Mouse (Mus musculus): Measurements from ENCODE around the gene Ptrh1. TPM values are rescaled to one million over a fixed set of nuclear protein-coding genes. Genes with fewer than 3 reads are reported as not detected.

Gene Ptrh1
- total RNA-seq, 2 experiments from 2014 or later = 8.4 to 10.3 TPM

DNA sequence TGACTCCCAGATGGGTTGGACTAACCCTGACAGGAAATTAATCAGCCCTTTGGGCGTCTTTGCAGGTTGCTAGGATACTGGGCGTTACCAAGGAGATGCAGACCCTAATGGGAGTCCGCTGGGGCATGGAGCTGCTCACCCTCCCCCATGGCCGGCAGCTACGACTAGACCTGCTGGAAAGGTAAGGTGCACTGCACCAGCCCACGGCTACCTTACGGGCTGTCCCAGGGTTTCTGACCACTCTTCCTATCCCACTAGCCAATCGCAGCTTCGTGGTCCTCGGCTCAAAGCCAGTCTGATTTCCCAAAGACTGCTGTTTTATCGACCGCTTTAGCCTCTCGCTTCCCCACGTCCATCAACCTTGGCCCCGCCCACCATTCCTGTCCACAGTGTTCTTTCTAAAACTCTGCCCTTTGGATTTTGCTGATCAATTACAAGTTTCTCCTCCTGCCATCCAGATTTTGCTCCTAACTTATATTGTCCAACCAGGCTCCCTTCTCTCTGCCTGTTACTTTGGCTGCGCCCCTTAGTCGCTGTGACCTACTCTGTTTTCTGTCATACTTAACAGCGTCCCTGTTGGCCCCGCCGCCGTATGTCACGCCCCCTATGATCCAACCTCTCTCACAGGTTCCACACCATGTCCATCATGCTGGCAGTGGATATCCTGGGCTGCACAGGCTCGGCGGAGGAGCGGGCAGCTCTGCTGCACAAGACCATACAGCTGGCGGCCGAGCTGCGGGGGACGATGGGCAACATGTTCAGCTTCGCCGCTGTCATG lies 24.5 kb upstream of the Ptrh1 start:
- no peak for DNase-seq (ENCODE audit: extremely low spot score in 1 of 2, low spot score in 2 of 2)
- intact Hi-C loops (cut with DNase I) = no loop called here

DNA sequence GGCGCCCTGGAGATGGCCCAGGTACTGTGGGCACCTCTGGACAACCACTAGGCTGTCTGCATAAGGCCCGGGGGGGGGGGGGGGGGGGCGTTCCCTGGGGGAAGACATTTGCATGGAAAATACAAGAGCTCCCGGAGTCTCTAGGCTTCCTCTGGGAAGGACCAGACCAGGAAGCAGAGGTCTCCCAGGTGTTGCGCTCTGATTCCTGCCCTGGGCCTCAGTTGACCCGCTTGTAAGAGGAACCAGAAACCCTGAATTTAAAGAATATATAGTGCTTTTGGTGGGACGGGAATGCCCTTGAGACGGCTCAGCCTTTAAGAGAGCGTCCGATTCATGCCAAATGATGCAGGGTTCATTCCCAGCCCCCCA lies 23.9 kb upstream of the Ptrh1 start:
- no peak for DNase-seq (ENCODE audit: extremely low spot score in 1 of 2, low spot score in 2 of 2)
- intact Hi-C loops (cut with DNase I) = no loop called here

DNA sequence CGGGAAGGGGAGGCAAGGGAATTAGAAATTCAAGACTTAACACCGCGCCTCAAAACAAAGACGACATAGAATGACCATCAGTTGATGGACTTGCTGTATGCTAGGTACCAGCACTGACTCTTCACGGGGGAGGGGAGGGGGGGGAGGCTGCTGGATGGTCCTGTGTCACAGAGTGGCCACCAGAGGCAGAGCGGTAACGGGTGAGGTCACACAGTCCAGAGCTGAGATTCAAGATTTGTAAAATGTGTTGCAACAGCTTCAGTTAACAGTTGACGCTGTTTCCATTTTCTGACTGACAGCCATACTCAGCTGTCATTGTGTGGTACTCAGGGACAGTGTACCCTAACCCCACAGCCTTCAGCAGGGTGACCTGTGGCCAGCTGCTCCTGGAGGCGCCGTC lies 23.4 kb upstream of the Ptrh1 start:
- intact Hi-C loops (cut with DNase I) = no loop called here
- no peak for DNase-seq (ENCODE audit: extremely low spot score in 1 of 2, low spot score in 2 of 2)

DNA sequence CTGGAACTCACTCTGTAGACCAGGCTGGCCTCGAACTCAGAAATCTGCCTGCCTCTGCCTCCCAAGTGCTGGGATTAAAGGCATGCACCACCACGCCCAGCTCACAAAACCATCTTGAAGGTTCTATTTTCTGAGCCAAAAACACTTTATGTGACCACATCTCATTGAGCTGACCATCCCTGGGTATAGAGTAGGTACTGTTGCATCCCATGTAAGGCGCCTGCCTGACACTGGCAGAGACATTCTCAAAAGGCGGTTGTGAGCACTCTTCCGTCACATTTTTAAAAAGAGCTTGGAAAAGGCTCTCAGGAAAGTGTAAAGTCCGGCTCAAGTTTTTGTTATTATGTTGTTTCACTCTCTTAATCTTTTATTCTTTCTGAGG lies 18.9 kb upstream of the Ptrh1 start:
- intact Hi-C loops (cut with DNase I) = loop anchor here (1.0 kb wide), 1 partner anchor 43 kb away; the partner anchor contains the start of gene Cdk9
- no peak for DNase-seq (ENCODE audit: extremely low spot score in 1 of 2, low spot score in 2 of 2)

DNA sequence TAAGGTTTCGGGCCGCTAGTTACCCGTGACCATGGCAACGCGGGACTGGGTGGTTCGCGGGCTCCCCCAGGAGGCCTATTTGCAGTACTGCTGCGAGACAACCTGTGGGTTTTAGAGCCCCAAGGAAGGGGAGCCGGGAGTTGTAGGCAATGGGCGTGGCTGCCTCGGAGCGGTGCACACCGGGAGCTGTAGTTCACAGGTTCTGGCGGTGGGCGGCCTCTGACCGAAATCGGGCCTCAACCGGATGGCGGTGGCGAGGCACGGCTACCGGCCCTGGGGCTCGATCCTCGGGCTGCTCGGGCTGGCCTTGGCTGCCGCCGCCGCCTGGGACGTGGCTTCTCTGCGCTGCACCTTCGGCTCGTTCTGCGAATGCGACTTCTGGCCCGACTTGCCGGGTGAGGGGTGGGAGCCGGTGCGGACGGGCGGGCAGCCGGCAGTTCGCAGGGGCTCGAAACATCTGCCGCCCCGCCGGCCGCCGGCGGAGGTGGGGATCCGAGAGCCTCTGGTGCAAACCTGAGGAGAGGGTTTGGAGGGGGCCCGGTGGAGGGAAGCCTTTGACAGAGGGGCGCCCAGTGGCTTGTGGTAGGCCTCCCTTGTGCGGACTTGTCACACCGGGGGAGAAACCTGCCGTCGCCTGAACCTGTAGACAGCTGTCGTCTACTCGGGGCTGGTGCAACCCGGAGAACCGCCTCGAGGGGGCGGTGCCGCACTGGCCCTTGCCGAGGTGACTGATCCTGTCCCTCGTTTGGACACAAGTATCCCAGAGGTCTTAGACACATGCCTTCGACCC lies 18.3 kb upstream of the Ptrh1 start, which contains the start of gene Tor2a:
TSS of gene Tor2a (plus strand) at position 179 of the 790 bp plus-strand sequence.
- peak; percentile 96 to 98 for DNase-seq (ENCODE audit: extremely low spot score in 1 of 2, low spot score in 2 of 2)
- intact Hi-C loops (cut with DNase I) = loop anchor here (1.0 kb wide), 1 partner anchor 44 kb away; the partner anchor contains the start of gene Cdk9

DNA sequence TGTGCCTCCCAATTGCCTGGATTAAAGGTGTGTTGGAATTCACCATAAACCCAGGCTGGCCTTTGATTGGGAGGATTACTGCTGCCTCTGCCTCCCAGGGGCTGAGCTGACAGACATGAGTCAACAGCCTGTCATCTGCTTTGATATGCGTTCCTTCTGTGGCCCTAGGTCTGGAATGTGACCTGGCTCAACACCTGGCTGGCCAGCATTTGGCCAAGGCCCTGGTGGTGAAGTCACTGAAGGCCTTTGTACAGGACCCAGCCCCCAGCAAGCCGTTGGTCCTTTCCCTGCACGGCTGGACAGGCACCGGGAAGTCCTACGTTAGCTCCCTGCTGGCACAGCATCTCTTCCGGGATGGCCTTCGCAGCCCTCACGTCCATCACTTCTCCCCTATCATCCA lies 17.1 kb upstream of the Ptrh1 start:
- no peak for DNase-seq (ENCODE audit: extremely low spot score in 1 of 2, low spot score in 2 of 2)
- intact Hi-C loops (cut with DNase I) = no loop called here

DNA sequence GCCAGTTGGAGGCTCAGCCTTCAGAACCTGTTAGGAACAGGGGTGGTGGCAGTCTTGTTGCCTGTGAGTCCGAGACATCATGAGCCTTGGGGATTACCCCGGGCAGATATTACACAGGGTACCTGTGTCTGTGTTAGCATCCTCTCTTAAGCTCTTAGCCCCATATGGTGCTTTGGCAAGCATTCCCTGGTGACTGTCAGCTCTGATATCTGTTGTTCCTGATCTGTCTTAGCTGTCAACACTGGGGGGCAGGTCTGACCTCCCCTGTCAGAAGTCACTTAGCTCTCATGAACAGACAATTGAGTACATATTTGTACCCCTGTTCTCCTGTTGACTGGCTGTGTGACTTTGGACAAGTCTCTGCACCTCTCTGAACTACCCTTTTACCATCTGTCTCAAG lies 16.6 kb upstream of the Ptrh1 start:
- intact Hi-C loops (cut with DNase I) = no loop called here
- no peak for DNase-seq (ENCODE audit: extremely low spot score in 1 of 2, low spot score in 2 of 2)

DNA sequence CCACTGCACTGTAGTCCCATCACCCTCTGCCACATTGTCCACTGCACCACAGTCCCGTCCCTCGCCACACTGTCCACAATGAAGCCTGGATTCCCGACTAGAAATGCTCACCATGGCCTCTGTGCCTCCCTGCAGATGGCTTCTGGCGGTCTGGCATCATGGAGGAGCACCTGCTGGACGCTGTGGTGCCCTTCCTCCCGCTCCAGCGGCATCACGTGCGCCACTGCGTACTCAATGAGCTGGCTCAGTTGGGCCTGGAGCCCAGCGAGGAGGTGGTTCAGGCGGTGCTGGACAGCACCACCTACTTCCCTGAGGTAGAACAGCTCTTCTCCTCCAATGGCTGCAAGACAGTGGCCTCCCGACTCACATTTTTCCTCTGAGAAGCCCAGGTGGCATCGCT lies 14.2 kb upstream of the Ptrh1 start:
- no peak for DNase-seq (ENCODE audit: extremely low spot score in 1 of 2, low spot score in 2 of 2)
- intact Hi-C loops (cut with DNase I) = no loop called here

DNA sequence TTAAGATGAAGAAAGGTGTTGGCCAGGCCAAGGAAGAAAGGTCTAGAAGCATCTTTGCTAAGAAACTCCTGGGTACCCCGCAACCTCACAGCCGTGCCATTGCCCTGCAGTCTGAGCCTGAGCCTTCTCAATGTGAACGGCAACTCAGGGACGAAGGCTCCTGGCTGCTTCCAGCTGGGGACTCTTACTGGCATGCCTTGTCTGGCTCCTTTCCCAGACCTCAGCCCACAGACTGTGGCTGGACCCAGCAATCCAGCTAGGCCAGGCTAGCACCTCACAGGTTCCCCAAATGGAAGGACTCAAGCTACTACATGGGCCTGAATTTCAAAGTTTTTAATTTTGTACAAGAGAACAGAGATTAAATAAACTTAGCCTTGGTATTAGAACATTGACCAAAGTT lies 13.7 kb upstream of the Ptrh1 start:
- intact Hi-C loops (cut with DNase I) = no loop called here
- no peak for DNase-seq (ENCODE audit: extremely low spot score in 1 of 2, low spot score in 2 of 2)

DNA sequence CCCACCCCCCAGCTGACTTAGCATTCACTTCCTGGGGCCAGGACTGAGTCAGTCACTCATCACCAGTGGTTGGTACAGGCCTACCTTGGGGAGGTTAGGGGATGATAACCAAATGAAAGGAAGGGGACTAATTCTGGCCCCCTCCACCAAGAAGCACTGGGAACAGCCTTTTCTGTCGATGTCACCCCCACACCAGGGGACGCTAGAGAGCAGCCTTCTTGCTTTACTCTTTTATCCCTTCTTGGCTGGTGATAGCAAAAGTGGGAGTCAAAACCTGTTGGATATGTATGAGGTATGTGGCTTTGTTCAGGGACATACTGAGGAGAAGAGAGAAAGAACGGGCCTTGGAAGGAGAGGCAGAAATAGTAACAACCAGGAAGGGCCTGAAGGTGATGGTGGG lies 12.2 kb upstream of the Ptrh1 start:
- intact Hi-C loops (cut with DNase I) = no loop called here
- DNase-seq (ENCODE audit: extremely low spot score in 1 of 2, low spot score in 2 of 2) = no peak

DNA sequence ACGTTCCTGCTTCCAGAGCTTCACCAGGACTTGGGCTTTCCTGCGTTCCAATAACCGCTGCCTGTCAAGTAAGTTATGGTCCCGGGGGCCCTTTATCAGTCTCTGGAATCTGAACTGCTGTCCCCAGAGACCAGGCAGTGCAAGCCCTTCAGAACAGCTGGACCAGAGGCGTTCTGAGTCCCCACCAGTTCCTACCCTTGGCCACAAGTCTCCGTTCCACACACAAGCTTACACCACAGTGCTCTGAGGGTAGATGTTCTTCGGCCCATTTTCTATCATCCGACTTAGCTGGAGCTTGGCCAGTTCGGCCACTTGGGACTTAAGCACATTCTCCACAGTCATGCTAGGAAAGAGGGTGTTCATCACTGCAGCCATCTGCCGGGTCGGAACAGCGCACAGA lies 8.3 kb upstream of the Ptrh1 start:
- peak in 1 of 2 experiments; percentile 43 for DNase-seq (ENCODE audit: extremely low spot score in 1 of 2, low spot score in 2 of 2)
- intact Hi-C loops (cut with DNase I) = no loop called here

DNA sequence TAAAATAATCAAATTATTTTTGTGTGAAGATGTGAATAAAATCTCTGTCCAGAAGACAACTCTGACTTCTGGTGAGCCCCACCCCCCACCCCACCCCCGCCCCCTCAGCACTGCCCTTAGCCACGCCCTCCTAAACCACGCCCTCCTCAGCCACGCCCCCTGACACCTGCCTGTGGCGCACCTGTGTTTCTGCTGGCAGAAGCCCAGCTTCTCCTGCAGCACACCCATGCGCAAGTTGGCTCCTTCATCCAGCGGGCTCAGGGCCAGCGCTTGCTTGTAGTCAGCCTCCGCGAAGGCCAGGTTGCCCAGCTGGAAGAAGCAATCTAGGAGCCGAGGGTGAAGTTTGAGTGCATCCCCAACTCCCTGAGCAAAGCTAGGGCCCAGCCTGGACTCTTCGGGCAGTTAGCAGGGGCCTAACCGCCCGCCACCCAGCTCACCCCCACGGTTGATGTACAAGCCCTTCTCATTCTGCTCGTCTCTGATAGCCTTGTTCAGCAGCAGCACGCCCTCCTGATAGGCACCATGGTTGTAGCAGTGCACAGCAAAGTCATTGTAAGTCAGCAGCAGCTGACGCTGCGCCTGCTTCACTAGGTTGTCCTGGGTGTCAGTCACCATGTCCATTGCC lies 6.8 kb upstream of the Ptrh1 start:
- DNase-seq (ENCODE audit: extremely low spot score in 1 of 2, low spot score in 2 of 2) = peak in 1 of 2 experiments; percentile 59
- intact Hi-C loops (cut with DNase I) = no loop called here

DNA sequence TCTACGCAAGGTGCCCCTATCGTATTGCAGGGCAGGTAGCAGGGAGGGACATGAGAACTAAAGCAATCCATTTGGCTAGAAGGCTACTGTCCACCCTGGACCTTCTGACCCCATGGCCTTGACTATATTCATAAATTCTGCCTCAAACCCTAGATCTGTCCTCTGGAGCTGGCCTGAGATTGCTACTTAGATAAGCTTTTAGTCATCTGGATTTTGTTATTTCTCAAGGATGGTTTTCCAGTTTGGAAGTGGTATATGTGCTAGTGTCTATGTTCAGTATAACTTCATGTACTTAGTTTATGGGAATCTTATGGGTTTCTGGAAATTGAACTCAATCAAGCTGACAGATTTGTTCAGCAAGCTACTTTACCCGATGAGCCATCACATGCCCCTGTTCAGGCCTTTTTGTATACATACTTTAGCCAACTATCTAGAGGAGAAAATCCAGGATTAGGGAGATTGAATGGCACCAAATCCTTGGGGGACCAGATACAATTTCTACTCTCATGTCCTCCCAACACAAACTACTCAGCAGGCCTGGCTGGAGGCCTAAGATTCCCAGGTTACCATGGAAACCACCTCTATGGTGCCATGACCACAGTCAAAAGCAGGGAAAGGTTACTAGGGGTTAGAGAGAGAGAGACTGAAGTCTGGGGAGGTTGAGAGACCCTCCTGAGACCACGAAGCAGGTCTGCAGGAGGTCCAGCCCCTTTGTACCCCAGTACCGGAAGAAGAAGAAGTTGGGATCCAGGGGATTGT lies 6.1 kb upstream of the Ptrh1 start:
- DNase-seq (ENCODE audit: extremely low spot score in 1 of 2, low spot score in 2 of 2) = no peak
- intact Hi-C loops (cut with DNase I) = no loop called here

DNA sequence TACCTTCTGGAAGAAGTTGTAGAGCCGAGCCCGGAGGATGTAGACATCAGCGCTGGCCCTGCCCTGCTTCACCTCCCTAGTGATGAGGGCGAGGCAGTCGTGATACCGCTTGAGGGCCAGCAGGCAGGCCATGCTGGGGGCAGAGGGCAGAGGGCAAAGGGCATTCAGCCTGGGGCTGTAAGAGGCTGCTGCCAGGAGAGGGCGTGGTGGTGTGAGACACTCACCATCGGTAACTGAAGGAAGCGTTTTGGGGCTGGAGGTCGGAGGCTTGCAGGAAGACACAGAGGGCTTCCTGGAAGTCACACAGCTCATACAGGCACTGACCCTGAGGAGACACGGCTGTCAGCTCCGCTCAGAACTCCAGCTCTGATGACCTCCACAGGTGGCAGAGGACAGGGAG lies 3.7 kb upstream of the Ptrh1 start:
- DNase-seq (ENCODE audit: extremely low spot score in 1 of 2, low spot score in 2 of 2) = no peak
- intact Hi-C loops (cut with DNase I) = no loop called here

DNA sequence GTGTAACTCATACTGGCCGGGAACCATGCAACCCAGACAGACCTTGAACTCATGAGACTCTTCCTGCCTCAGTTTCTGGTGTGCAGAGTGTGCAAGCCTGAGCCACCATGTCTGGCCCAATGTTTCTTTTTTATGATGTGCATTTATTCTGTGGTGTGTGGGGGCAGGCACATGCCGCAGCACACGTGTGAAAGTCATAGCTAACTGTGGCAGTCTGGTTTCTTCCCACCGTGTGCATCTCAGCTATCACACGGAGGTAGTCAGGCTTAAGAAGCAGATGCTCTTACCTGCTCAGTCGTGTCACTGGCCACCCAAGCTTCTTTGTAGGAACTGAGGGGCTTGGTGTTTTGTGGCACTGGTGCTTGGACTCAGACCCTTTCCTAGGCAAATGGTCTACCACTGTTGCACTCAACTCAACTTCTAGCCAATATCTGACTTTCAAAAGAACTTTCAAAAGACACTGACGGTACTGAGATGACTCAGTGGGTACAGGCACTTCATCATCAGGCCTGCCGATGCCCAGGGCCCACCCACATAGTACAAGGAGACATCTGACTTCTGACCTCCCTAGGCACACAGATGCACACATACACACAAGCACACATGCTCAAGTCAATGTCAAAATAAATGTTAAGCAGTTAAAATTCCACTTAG lies 2.8 kb upstream of the Ptrh1 start:
- no peak for DNase-seq (ENCODE audit: extremely low spot score in 1 of 2, low spot score in 2 of 2)

DNA sequence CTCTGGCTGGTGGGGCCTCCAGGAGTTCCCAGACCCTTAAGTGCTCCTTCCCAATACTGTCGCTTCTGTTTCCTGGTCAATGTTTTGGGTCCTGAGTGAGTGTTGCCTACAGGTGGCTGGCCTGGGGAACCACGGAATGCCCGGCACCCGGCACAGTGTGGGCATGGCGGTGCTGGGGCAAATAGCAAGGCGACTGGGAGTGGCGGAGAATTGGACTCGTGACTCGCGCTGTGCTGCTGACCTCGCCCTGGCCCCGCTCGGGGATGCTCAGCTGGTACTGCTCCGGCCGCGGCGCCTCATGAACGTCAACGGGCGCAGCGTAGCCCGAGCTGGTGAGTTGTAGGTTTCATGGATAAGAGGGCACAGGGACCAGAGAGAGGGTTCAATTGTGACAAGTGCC lies 606 bp downstream of the Ptrh1 start:
- no peak for DNase-seq (ENCODE audit: extremely low spot score in 1 of 2, low spot score in 2 of 2)
- intact Hi-C loops (cut with DNase I) = no loop called here

More for the DNA sequence above, 2.8 kb upstream of the Ptrh1 start:
- intact Hi-C loops (cut with DNase I) = no loop called here

DNA sequence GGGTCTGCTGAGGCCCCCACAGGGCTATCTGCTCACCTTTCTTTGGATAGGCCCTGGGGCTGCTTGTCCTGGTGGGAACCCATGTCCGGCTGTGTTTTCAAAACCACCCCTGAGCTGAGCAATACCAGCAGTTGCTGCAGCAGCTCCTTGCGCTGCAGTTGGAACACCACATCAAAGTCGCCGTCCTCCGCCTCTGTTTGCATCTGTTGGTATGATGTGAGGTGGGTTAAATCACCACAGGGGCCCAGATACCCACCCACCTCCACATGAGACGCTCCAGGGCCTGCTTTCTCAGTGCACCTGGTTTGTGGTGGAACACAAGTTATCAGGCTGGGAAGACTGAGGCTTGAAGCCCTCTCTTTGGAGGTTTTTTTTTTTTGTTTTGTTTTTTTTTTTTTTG lies 2.5 kb downstream of the Ptrh1 start:
- no peak for DNase-seq (ENCODE audit: extremely low spot score in 1 of 2, low spot score in 2 of 2)
- intact Hi-C loops (cut with DNase I) = loop anchor here (2.0 kb wide), 1 partner anchor 77 kb away; no protein-coding TSS in a partner anchor

DNA sequence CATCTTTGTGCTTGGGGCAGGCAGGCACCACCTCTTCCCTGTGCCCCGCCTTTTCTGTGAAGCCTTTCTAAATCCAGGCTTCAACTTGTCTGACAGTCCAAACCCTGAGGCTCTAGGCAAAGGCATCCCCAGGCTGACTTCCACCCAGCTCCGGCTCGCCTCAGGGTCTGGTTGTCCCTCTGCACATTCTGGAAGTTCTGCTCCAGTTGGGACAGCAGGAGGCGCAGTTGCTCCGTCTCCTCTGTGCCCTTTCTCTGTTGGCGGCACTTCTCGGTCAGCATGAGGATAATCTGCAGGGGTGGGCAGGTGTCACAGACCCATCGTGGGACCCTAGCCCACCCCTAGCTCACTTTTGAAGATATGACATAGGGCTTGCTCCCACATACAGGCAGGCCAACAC lies 3.5 kb downstream of the Ptrh1 start:
- intact Hi-C loops (cut with DNase I) = loop anchor here (2.0 kb wide), 1 partner anchor 76 kb away; no protein-coding TSS in a partner anchor
- DNase-seq (ENCODE audit: extremely low spot score in 1 of 2, low spot score in 2 of 2) = peak in 1 of 2 experiments; percentile 79
